Mouse (Mus musculus) neural tube, embryonic 13.5 days (tissue): ENCODE results near the gene Rab3gap1. TPM values are rescaled to one million over a fixed set of nuclear protein-coding genes. Genes with fewer than 3 reads are reported as not detected.

ENCODE experiments used
- ATAC-seq: fragments of 200-750 bp; cut with Nextera tagmentation; 2 replicates; pipeline ENCODE4 v1.8.0; 2017; ENCODE audit warnings: low read depth, mild to moderate bottlenecking, moderate TSS enrichment, moderate library complexity
- H3K27ac ChIP-seq: fragments of 300-500 bp; sonication (generic); replicated peaks from 2 replicates; pipeline ENCODE4 v1.5.1; 2015; ENCODE audit warnings: moderate library complexity, mild to moderate bottlenecking, inconsistent platforms
- H3K27me3 ChIP-seq: fragments of 300-500 bp; sonication (generic); 2 replicates; pipeline ENCODE4 v1.6.1; 2015; ENCODE audit warnings: mild to moderate bottlenecking, inconsistent platforms
- H3K36me3 ChIP-seq: fragments of 300-500 bp; sonication (generic); 2 replicates; pipeline ENCODE4 v1.6.1; 2015; ENCODE audit warnings: mild to moderate bottlenecking, inconsistent platforms
- H3K4me1 ChIP-seq: fragments of 300-500 bp; sonication (generic); replicated peaks from 2 replicates; pipeline ENCODE4 v1.6.1; 2015; ENCODE audit warnings: inconsistent platforms
- H3K4me2 ChIP-seq: fragments of 300-500 bp; sonication (generic); 2 replicates; pipeline ENCODE4 v1.6.1; 2015; ENCODE audit warnings: inconsistent platforms, mild to moderate bottlenecking, moderate library complexity
- H3K4me3 ChIP-seq: fragments of 300-500 bp; sonication (generic); 2 replicates; pipeline ENCODE4 v1.5.1; 2015; ENCODE audit warnings: mild to moderate bottlenecking, inconsistent platforms
- H3K9ac ChIP-seq: fragments of 300-500 bp; sonication (generic); 2 replicates; pipeline ENCODE4 v1.6.1; 2015; ENCODE audit warnings: moderate library complexity, mild to moderate bottlenecking, inconsistent platforms
- H3K9me3 ChIP-seq: fragments of 300-500 bp; sonication (generic); 2 replicates; pipeline ENCODE4 v1.6.1; 2016; ENCODE audit warnings: inconsistent platforms
- WGBS: fragments of 180-500 bp; shearing (Covaris S2); methylation state at CpG from one replicate; pipeline ENCODE4 v1.1.7; 2015; 5-methylcytosine and 5-hydroxymethylcytosine counted together
- polyA plus RNA-seq: library from polyadenylated mRNA; unstranded; fragments of >200 nt; fragmentation: Nextera tagmentation; extraction: Ambion mirVana; gene quantifications from 2 replicates; pipeline ENCODE4 v1.2.1, GENCODE M21; 2015

Gene Rab3gap1
- polyA plus RNA-seq, 1 experiment from 2014 or later: 19.3 TPM

DNA sequence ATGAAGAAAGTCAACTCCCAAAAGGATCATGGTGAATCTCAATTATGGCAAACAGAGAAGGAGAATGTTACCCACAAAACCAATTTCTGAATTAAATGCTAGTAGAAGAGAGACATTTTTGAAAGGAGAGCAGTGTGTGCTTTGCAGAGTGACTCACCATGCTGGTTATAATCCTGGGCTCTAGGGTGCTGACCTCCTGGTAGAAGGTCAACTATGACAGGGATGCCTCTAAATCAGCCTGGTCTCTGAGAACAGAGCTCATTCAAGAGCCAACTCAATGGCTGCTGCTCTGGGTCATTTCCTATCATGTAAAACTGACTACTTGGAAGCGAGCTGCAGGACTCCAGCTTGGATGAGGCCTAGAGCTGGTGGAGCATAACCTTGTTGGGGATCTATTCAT is 92.6 kb downstream of the Rab3gap1 start:
- no peaks in the 10 kb centered on the region for H3K36me3 ChIP-seq
- 94% methylated on average over 1 of the region's 1 CpGs for WGBS
- H3K9ac ChIP-seq: no peak overlapping the region
- no peak overlapping the region for H3K4me2 ChIP-seq
- no peak for ATAC-seq
- no peak overlapping the region for H3K4me3 ChIP-seq
- H3K27ac ChIP-seq: no peak overlapping the region
- no peaks in the 10 kb centered on the region for H3K27me3 ChIP-seq
- H3K9me3 ChIP-seq: no peaks in the 10 kb centered on the region
- H3K4me1 ChIP-seq: 0 out of 2 replicates have a peak, but pooled peaks cover 11% of the 10 kb centered on the region

DNA sequence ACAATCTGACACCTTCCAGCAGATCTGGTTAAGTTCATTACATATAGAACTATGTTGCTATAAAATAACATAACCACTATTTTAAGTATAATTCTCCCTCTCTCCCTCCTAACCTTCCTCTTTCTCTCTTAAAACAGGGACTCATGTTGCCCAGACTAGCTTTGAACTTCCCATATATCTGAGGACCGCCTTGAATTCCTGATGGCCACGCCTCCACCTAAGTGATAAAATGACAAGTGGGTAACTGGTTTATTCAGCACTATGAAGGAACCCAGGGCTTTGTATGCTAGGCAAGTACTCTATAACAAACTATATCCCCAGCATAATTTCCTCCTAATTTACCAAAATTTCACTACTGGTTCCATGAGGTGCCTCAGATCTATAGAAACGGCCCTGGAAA is 94.8 kb downstream of the Rab3gap1 start:
- WGBS: 94% methylated on average over 3 of the region's 3 CpGs
- Histone ChIP-seq H3K4me2 (no peak overlapping the region), H3K9me3 (no peaks in the 10 kb centered on the region), H3K4me3 (no peak overlapping the region), H3K4me1 (0 out of 2 replicates have a peak, but pooled peaks cover 11% of the 10 kb centered on the region), H3K36me3 (no peaks in the 10 kb centered on the region), H3K27me3 (no peaks in the 10 kb centered on the region), H3K27ac (no peak overlapping the region), H3K9ac (no peak overlapping the region)
- ATAC-seq: no peak

- WGBS: 86% methylated on average over 4 of the region's 4 CpGs
- no peak for ATAC-seq
- H3K4me3 ChIP-seq: no peak overlapping the region
- no peak overlapping the region for H3K27ac ChIP-seq
- no peak overlapping the region for H3K9ac ChIP-seq
- H3K27me3 ChIP-seq: no peaks in the 10 kb centered on the region
- H3K4me1 ChIP-seq: no peaks in the 10 kb centered on the region
- no peaks in the 10 kb centered on the region for H3K36me3 ChIP-seq
- H3K4me2 ChIP-seq: no peak overlapping the region
- no peaks in the 10 kb centered on the region for H3K9me3 ChIP-seq
Observed at GRCm38 (mm10) chr1:127970870-127971269, 102.3 kb downstream of the Rab3gap1 start.

DNA sequence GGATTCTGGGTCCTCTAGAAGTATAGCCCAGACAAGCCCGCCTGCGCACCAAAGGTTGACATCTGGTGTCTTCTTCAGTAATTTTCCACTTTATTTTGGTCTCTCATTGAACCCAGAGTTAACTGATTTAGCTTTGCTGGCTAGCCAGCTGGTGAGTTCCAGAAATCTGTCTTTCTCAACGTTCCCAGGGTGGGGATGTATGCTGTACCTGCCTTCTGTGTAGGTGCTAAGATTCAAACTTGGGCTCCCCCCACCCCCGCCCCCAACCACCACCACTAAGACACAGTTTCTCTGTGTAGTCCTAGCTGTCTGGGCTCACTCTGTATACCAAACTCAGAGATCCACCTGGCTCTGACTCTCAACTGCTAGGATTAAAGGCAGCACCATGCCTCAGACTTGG is 105.5 kb downstream of the Rab3gap1 start:
- Histone ChIP-seq H3K36me3 (no peaks in the 10 kb centered on the region), H3K27me3 (no peaks in the 10 kb centered on the region), H3K4me1 (no peaks in the 10 kb centered on the region), H3K4me2 (no peak overlapping the region), H3K9me3 (no peaks in the 10 kb centered on the region), H3K9ac (no peak overlapping the region), H3K27ac (no peak overlapping the region), H3K4me3 (no peak overlapping the region)
- no peak for ATAC-seq
- 90% methylated on average over 4 of the region's 4 CpGs for WGBS

DNA sequence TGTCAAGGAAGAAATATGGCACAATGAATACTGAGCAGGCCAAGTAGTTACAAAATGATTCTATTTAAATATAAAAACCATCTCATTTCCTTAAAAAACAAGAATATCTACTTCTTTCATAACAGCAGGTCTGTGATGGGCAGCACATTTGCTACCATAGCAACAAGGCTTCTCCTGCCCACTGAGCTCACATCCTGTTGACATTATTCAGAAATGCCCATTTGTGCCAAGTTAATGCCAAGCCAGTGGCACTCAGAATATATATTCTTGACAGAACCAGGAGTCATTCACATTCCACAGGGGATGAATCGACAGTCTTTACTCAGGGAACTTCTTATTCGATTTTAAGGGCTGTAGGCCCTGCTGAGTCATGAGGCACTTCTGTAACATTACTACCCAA is 107.1 kb downstream of the Rab3gap1 start:
- Histone ChIP-seq H3K4me2 (no peak overlapping the region), H3K4me3 (no peak overlapping the region), H3K9ac (no peak overlapping the region), H3K9me3 (no peaks in the 10 kb centered on the region), H3K36me3 (no peaks in the 10 kb centered on the region), H3K27me3 (no peaks in the 10 kb centered on the region), H3K4me1 (no peaks in the 10 kb centered on the region), H3K27ac (no peak overlapping the region)
- WGBS: 83% methylated on average over 2 of the region's 2 CpGs
- ATAC-seq: no peak

DNA sequence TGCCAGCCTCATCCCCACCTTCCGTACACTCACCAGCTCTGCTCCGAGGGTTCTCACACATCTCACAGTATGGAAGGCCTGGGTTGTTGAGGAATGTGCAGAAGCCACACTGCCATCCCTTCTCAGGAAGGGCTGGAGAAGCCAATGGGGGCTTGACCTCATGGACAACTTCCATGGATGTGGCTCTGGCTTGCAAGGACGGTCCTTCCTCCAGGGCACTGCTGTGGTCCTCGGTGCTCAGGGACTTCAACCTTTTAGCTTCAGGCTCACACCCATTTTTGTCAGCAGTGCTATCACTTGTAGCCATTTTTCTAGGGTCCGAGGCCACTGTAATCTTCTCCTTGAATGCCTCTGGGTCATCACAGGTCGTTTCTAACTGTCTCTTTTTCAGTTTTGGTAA is 107.5 kb downstream of the Rab3gap1 start:
- no peak overlapping the region for H3K4me3 ChIP-seq
- WGBS: 85% methylated on average over 6 of the region's 6 CpGs
- no peak overlapping the region for H3K9ac ChIP-seq
- ATAC-seq: no peak
- no peak overlapping the region for H3K27ac ChIP-seq
- no peaks in the 10 kb centered on the region for H3K36me3 ChIP-seq
- no peaks in the 10 kb centered on the region for H3K9me3 ChIP-seq
- H3K4me2 ChIP-seq: no peak overlapping the region
- no peaks in the 10 kb centered on the region for H3K4me1 ChIP-seq
- H3K27me3 ChIP-seq: no peaks in the 10 kb centered on the region

DNA sequence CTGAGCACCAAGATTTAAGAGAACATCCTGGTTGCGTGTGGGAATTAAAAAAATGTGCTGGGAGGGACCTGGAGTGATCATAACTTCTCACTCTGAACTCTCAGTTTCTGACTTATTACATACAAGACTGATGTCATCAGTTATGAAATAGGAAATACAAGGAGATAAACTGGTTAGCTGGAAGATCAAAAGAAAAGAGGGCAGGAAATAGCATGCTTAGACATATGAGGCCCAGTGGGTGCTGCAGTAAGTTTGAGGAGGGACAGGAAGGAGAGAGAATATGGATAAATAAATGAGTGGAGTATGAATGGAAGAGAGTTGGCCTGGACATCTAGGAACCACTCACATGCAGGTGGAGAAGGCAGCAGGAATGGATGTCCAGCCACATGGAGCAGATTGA is 109.6 kb downstream of the Rab3gap1 start:
- Histone ChIP-seq H3K9me3 (no peaks in the 10 kb centered on the region), H3K4me1 (no peaks in the 10 kb centered on the region), H3K27ac (no peak overlapping the region), H3K36me3 (no peaks in the 10 kb centered on the region), H3K4me3 (no peak overlapping the region), H3K9ac (no peak overlapping the region), H3K4me2 (no peak overlapping the region), H3K27me3 (no peaks in the 10 kb centered on the region)
- ATAC-seq: no peak
- WGBS: 94% methylated on average over 1 of the region's 1 CpGs

GRCm38 (mm10) chr1:127980911-127981559 is 112.5 kb downstream of the Rab3gap1 start:
- Histone ChIP-seq H3K4me1 (peaks cover 7% of the 10 kb centered on the region; the same call in 1 of the 2 replicates), H3K4me2 (no peak overlapping the region), H3K27me3 (no peaks in the 10 kb centered on the region), H3K27ac (no peak overlapping the region), H3K9ac (no peak overlapping the region), H3K36me3 (no peaks in the 10 kb centered on the region), H3K4me3 (no peak overlapping the region), H3K9me3 (no peaks in the 10 kb centered on the region)
- ATAC-seq: no peak
- 73% methylated on average over 2 of the region's 2 CpGs for WGBS

DNA sequence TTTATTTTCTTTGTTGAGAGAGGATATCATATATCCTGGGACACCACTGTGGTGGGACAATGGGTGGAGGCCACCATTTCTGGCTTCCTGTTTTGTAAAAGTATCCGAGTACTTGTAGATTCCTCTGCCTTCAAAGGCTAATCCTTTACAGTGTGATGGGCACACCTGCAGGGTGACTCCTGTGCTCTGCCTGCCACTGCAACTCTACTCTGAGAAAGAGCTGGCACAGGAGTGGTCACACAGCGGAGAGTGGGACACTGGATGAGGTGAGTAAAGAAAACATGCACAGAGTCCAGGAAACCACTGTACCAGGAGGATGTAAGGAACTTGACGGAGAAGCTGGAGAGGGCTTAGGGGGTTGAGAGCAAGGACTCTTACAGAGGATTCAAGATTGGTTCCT is 113.7 kb downstream of the Rab3gap1 start:
- Histone ChIP-seq H3K9me3 (no peaks in the 10 kb centered on the region), H3K4me3 (no peak overlapping the region), H3K27me3 (no peaks in the 10 kb centered on the region), H3K4me2 (no peak overlapping the region), H3K4me1 (peaks cover 7% of the 10 kb centered on the region; the same call in 1 of the 2 replicates), H3K9ac (no peak overlapping the region), H3K36me3 (no peaks in the 10 kb centered on the region), H3K27ac (no peak overlapping the region)
- no peak for ATAC-seq
- 84% methylated on average over 3 of the region's 3 CpGs for WGBS

- Histone ChIP-seq H3K9me3 (no peaks in the 10 kb centered on the region), H3K4me1 (peaks cover 7% of the 10 kb centered on the region; the same call in 1 of the 2 replicates), H3K27me3 (no peaks in the 10 kb centered on the region), H3K9ac (no peak overlapping the region), H3K4me3 (no peak overlapping the region), H3K27ac (no peak overlapping the region), H3K36me3 (no peaks in the 10 kb centered on the region), H3K4me2 (no peak overlapping the region)
- WGBS: 88% methylated on average over 5 of the region's 5 CpGs
- ATAC-seq: no peak
Observed at GRCm38 (mm10) chr1:127983274-127983993, 114.9 kb downstream of the Rab3gap1 start.

DNA sequence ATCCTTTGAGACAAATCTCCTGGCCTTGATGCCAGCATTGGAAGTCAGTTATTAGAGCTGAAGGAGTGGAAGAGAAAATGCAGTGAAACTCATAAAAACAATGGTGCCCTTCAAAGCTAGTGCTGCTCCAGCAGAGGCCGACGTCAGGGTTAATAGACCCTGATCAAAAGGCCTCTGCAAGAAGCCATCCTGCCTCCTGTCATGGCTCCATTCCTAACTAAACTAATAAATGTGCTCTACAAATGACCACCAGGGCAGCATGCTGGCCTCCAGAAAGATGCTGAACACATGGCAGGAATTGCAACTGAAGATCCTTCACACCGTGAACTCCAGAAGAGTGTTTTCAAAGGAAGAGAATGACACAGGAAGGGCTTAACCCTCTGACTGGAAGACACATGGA is 116.8 kb downstream of the Rab3gap1 start:
- WGBS: 15% methylated on average over 3 of the region's 3 CpGs
- no peak for ATAC-seq

GRCm38 (mm10) chr1:127988246-127988645 is 119.7 kb downstream of the Rab3gap1 start:
- Histone ChIP-seq H3K9me3 (no peaks in the 10 kb centered on the region), H3K4me1 (peaks cover 17% of the 10 kb centered on the region), H3K27ac (no peak overlapping the region), H3K4me2 (no peak overlapping the region), H3K9ac (no peak overlapping the region), H3K4me3 (no peak overlapping the region), H3K27me3 (no peaks in the 10 kb centered on the region), H3K36me3 (no peaks in the 10 kb centered on the region)
- 93% methylated on average over 3 of the region's 3 CpGs for WGBS
- ATAC-seq: no peak

More for the DNA sequence above, 116.8 kb downstream of the Rab3gap1 start:
- Histone ChIP-seq H3K4me2 (no peak overlapping the region), H3K9ac (no peak overlapping the region), H3K4me1 (peaks cover 12% of the 10 kb centered on the region), H3K36me3 (no peaks in the 10 kb centered on the region), H3K9me3 (no peaks in the 10 kb centered on the region), H3K4me3 (no peak overlapping the region), H3K27me3 (no peaks in the 10 kb centered on the region), H3K27ac (no peak overlapping the region)
